Mouse (Mus musculus) erythroblast, adult 5-6 weeks (primary cell): Measurements from ENCODE around the gene Slc22a5. TPM values are rescaled to one million over a fixed set of nuclear protein-coding genes. Genes with fewer than 3 reads are reported as not detected.

Experiments used
- total RNA-seq, 2 experiments: library from RNA; stranded (forward) in 1 of 2; stranded (reverse) in 1 of 2; fragments of 150-400 nt in 1 of 2; fragments of 200-764, 138-1000 nt in 1 of 2; gene quantifications; 2 replicates each; pipeline versions ENCODE4 v1.2.3 to v1.2.4; 2015 to 2017; ENCODE audit warnings: low replicate concordance in 2 of 2

Gene Slc22a5
- total RNA-seq, 2 experiments from 2014 or later, result 2.1 to 2.4 TPM

Other genes with a start within 250 kb of the Slc22a5 start
- gene Rad50, start 184.3 kb downstream of the Slc22a5 start, total RNA-seq (2015; ENCODE audit: low replicate concordance), result 12.5 and 14.2 TPM in 2 replicates
- 12.3 and 22.3 TPM in 2 replicates for gene Rad50, start 184.3 kb downstream of the Slc22a5 start, total RNA-seq (2017; ENCODE audit: low replicate concordance)
- gene Il5, start 170.9 kb downstream of the Slc22a5 start, total RNA-seq (2015; ENCODE audit: low replicate concordance), result not detected in 2 replicates
- gene Il5, start 170.9 kb downstream of the Slc22a5 start, total RNA-seq (2017; ENCODE audit: low replicate concordance), result not detected in 2 replicates
- 8.8 and 17.8 TPM in 2 replicates for gene Irf1, start 121.6 kb downstream of the Slc22a5 start, total RNA-seq (2015; ENCODE audit: low replicate concordance)
- 15.9 and 22.7 TPM in 2 replicates for gene Irf1, start 121.6 kb downstream of the Slc22a5 start, total RNA-seq (2017; ENCODE audit: low replicate concordance)
- not detected in 2 replicates for gene Gm17334, start 118.5 kb downstream of the Slc22a5 start, total RNA-seq (2015; ENCODE audit: low replicate concordance)
- gene Gm17334, start 118.5 kb downstream of the Slc22a5 start, total RNA-seq (2017; ENCODE audit: low replicate concordance), result not detected in 2 replicates
- not detected in 2 replicates for gene Gm12216, start 32.4 kb downstream of the Slc22a5 start, total RNA-seq (2015; ENCODE audit: low replicate concordance)
- 0.17 TPM in 1 of 2 replicates, not detected in the other for gene Gm12216, start 32.4 kb downstream of the Slc22a5 start, total RNA-seq (2017; ENCODE audit: low replicate concordance)
- 12.1 and 23.4 TPM in 2 replicates for gene Slc22a21, start 88.7 kb upstream of the Slc22a5 start, total RNA-seq (2015; ENCODE audit: low replicate concordance)
- gene Slc22a21, start 88.7 kb upstream of the Slc22a5 start, total RNA-seq (2017; ENCODE audit: low replicate concordance), result 8.9 and 16.9 TPM in 2 replicates
- 154 and 157 TPM in 2 replicates for gene Slc22a4, start 136.4 kb upstream of the Slc22a5 start, total RNA-seq (2015; ENCODE audit: low replicate concordance)
- gene Slc22a4, start 136.4 kb upstream of the Slc22a5 start, total RNA-seq (2017; ENCODE audit: low replicate concordance), result 202 and 262 TPM in 2 replicates
- gene Pdlim4, start 177.4 kb upstream of the Slc22a5 start, total RNA-seq (2015; ENCODE audit: low replicate concordance), result 2.1 and 15.6 TPM in 2 replicates
- 0.56 TPM in 1 of 2 replicates, not detected in the other for gene Pdlim4, start 177.4 kb upstream of the Slc22a5 start, total RNA-seq (2017; ENCODE audit: low replicate concordance)
- gene P4ha2, start 208.4 kb upstream of the Slc22a5 start, total RNA-seq (2015; ENCODE audit: low replicate concordance), result 0.84 TPM in 1 of 2 replicates, not detected in the other
- 0.84 TPM in 1 of 2 replicates, not detected in the other for gene P4ha2, start 208.4 kb upstream of the Slc22a5 start, total RNA-seq (2017; ENCODE audit: low replicate concordance)